Mouse (Mus musculus): ENCODE data around the gene Chd3.

GRCm38 (mm10) chr11:69404595-69405396, 35.6 kb upstream of the Chd3 start:
- TF ChIP-seq POLR2A (IDR thresholded peaks at IDR 0.05; ENCODE audit: low read depth, low read length) (no peak), CTCF (IDR thresholded peaks at IDR 0.05; ENCODE audit: extremely low read depth, insufficient read depth, insufficient read length, insufficient replicate concordance) (no peak)
